Mouse (Mus musculus) lung, adult 2 months (tissue): ENCODE measurements at regions not wholly inside any gene's neighbourhood (a gene's known extent, or its start where the extent isn't known, plus 50 kb on each side); places are given as distances from the start of the nearest gene placed in this dataset.

ENCODE experiments used
- CTCF ChIP-seq: fragments of 200-500 bp; IDR thresholded peaks from 2 replicates; pipeline ENCODE4 v1.5.1; 2011; ENCODE audit warnings: mild to moderate bottlenecking, low read length, control low read depth; ENCODE audit not compliant: insufficient read depth
- POLR2A ChIP-seq: fragments of 200-500 bp; IDR thresholded peaks from 2 replicates; pipeline ENCODE4 v1.6.1; 2011; ENCODE audit warnings: low read depth, mild to moderate bottlenecking, control low read depth, low read length, borderline replicate concordance; ENCODE audit errors: extremely low read depth

- TF ChIP-seq CTCF (no peak), POLR2A (no peak)
Measured at GRCm38 (mm10) chr1:156996084-156996880, 56.9 kb upstream of the Ralgps2 start.
